Mouse (Mus musculus): Measurements from ENCODE around the gene Ptger4.

DNA sequence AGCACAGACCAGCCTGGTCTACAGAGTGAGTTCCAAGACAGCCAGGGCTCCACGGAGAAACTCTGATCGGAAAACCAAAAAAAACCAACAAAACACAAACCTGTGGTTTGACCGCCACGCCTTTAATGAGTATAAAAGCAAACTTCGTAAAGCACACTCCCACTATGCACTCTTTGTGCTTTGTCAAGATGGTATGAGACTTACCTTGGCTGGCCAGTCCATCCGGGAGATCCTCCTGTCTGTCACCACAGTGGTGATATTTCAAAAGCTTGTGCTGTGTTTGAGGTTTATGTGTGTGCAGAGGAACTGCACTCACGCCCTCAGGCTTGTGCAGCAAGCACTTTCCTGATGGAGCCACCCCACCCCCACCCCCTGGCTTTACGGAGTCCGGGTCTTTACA, 38.8 kb downstream of the Ptger4 start:
- TF ChIP-seq EP300 (optimal IDR thresholded peaks at IDR 0.05): no peak
- TF ChIP-seq CTCF (IDR thresholded peaks at IDR 0.05; ENCODE audit: low read depth): no peak
